25 mouse cellular contexts compared by ENCODE assay signal in the genomic region with DNA sequence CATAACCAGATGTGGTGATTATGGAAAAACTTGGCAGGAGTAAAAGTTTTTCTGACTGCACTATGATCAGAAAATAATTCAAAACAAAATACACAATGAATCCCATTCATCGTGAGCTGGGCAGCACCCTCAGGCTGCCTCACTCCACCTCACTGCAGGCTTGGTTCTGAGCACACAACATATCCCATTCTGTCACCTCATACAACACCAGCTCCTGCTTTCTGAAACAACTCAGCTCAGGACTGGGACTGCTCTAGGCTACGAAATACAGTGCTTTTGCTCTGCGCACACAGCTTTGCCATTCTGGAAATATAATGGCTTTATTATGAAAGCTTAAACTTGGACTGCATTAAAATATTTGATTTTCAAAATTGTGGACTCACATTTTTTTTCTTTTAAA.
"Had no signal": no experiment of that assay in that cellular context is flagged by ENCODE, and none has a peak within 500 bp of the region (broad histone marks: within the 10 kb centered on the region; RNA-seq: fewer than 3 reads in every experiment).

No protein-coding gene starts in this region.

- H3K9me3 ChIP-seq: heart, embryonic 13.5 days; heart, embryonic 15.5 days; hindbrain, embryonic 12.5 days; intestine, embryonic 15.5 days; limb, embryonic 15.5 days; liver, embryonic 12.5 days had no signal

- DNase-seq: gastrocnemius, postnatal 14 days; gastrocnemius, postnatal 36 days; heart, adult 11 months; heart, adult 2 months; heart, postnatal 14 days; heart, postnatal 36 days; kidney, adult 18-20 months; kidney, adult 8-10 months; kidney, postnatal 10 days; kidney, postnatal 25 days; kidney, postnatal 4 days had no signal

- H3K9ac ChIP-seq: heart, embryonic 13.5 days; heart, embryonic 15.5 days; hindbrain, embryonic 12.5 days; hindbrain, embryonic 14.5 days; intestine, embryonic 15.5 days; limb, embryonic 15.5 days; liver, embryonic 12.5 days; liver, embryonic 14.5 days had no signal

- ATAC-seq: hindbrain, embryonic 16.5 days; inflammation-experienced regulatory T-cells, adult 6 months; intestine, embryonic 15.5 days; intestine, postnatal 0 days; liver, embryonic 12.5 days had no signal

- H3K27ac ChIP-seq: heart, adult 2 months; heart, embryonic 13.5 days; heart, embryonic 15.5 days; hindbrain, embryonic 12.5 days; hindbrain, embryonic 14.5 days; intestine, embryonic 15.5 days; layer of hippocampus, adult 2 months; left cerebral cortex, adult 2 months; limb, embryonic 15.5 days; liver, embryonic 12.5 days; liver, embryonic 14.5 days had no signal

- H3K27me3 ChIP-seq: heart, embryonic 13.5 days; heart, embryonic 15.5 days; hindbrain, embryonic 12.5 days; intestine, embryonic 15.5 days; limb, embryonic 15.5 days; liver, embryonic 12.5 days had no signal

- H3K4me3 ChIP-seq: heart, adult 2 months; heart, embryonic 13.5 days; heart, embryonic 15.5 days; hindbrain, embryonic 12.5 days; intestine, embryonic 15.5 days; layer of hippocampus, adult 2 months; left cerebral cortex, adult 2 months; limb, embryonic 15.5 days; liver, embryonic 12.5 days had no signal

- H3K4me2 ChIP-seq: heart, embryonic 11.5 days; heart, embryonic 13.5 days; heart, embryonic 15.5 days; hindbrain, embryonic 12.5 days; hindbrain, embryonic 14.5 days; intestine, embryonic 15.5 days; limb, embryonic 15.5 days; liver, embryonic 12.5 days had no signal

- H3K36me3 ChIP-seq: heart, embryonic 13.5 days; heart, embryonic 15.5 days; hindbrain, embryonic 12.5 days; intestine, embryonic 15.5 days; limb, embryonic 15.5 days; liver, embryonic 12.5 days had no signal

- H3K4me1 ChIP-seq: heart, embryonic 13.5 days; heart, embryonic 15.5 days; hindbrain, embryonic 12.5 days; intestine, embryonic 15.5 days; limb, embryonic 15.5 days; liver, embryonic 12.5 days had no signal
